Mouse (Mus musculus) cerebellum, adult 11-12 months (tissue): ENCODE measurements around the gene Klrb1b.

Source experiments
- DNase-seq: peaks from one replicate; pipeline ENCODE4 v3.0.0; 2022

The Klrb1b gene

DNA sequence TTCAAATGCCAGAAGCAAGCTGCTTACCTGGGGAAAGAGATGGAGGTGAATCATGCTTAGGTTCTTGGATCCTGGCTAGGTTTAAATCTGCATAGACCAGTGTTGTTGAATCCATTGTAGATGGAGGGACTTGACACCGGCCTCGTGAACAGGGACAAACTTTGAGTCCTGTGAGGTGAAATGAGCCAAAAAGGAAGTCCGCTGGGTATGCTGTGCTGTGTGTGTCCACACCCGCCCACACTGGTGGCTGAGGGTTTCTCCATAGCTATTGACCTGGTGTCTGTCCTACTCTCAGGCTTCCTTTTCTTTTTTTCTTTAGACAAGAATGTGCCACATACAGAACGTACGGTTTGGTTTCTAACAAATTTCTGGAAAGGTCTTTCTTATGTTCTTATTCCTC, at the start of gene Klrb1b, which contains the start of gene Gm44511:
Klrb1b (minus strand) TSS at position 200 of the 400 bp plus-strand sequence.
Gm44511 (minus strand) TSS at position 184 of the 400 bp plus-strand sequence.
- no peak for DNase-seq

- DNase-seq = no peak
These were observed 45.9 kb upstream of the Klrb1b start for GRCm38 (mm10) chr6:128871910-128872610.

GRCm38 (mm10) chr6:128868861-128869260, 42.7 kb upstream of the Klrb1b start:
- DNase-seq = no peak

DNA sequence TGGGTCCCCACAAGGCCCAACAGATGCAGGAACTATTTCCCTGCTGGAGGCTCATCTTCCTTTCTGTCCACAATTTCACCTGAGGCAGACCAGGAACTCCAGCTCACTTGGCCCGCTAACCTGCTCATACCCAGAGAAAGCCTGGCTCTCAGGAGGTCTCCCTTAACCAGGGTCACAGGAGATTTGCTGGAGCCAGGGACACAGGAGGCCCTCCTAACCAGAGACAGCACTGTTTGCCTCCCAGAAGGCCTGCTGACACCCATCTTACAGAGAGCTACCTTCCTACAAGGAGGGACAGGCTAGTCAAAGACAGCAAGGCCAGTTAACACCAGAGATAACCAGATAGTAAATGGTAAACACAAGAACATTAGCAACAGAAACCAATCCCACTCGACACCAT, 31.8 kb upstream of the Klrb1b start:
- no peak for DNase-seq

DNA sequence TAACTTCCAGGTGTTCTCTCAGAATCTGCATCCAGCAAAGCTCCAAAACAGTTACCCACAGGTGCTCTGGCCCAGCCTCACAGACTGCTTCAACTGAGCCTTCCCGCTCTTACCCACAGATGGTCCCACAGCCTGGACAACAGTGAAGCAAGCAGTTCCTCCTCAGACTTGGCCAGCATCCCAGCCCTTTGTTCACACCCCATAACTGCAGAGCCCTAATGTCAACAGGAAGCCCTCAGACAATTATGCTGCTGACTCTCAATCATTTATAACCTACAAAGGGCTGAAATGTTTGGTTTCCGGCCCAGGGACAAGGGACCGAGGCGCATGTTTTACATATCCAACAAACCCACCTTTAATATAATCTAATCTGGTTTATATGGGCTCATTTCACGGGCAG, 30.1 kb upstream of the Klrb1b start:
- peak; percentile 59 for DNase-seq

GRCm38 (mm10) chr6:128855477-128855876, 29.3 kb upstream of the Klrb1b start:
- DNase-seq = no peak

- DNase-seq = no peak
These were observed 28.8 kb upstream of the Klrb1b start for GRCm38 (mm10) chr6:128854895-128855294.

DNA sequence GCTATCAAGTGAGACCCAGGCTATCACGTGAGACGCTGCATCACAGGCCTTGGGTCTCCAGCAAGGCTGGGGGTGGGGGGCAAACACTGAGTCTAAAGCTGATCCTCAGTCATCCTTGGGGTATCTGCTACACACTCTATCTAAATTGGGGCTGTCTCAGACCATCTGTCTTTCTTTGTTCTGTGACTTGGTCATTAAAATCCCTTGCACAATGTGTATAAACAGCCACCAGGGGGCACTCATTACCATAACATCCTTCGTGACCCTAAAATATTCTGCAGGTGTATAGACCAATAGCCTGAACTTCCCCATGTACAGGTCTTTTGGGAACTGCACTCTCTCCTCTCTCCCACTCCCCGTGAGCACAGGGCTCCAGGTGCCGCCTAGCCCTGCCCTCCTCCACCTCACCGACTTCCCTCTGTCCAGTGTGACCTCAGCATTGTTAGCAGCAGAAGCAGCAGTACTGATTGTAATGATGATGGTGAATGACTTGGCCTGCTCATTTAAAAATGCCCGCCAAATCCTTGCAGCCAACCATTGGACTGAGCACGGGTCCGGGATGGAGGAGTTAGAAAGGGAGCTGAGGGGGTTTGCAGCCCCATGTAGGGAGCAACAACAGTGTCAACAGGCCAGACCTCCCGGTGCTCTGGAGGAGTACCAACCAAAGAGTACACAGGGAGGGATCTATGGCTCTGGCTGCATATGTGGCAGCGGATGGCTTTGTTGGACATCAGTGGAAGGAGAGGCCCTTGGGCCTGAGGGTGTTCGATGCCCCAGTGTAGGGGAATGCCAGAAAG, 28.1 kb upstream of the Klrb1b start:
- no peak for DNase-seq

DNA sequence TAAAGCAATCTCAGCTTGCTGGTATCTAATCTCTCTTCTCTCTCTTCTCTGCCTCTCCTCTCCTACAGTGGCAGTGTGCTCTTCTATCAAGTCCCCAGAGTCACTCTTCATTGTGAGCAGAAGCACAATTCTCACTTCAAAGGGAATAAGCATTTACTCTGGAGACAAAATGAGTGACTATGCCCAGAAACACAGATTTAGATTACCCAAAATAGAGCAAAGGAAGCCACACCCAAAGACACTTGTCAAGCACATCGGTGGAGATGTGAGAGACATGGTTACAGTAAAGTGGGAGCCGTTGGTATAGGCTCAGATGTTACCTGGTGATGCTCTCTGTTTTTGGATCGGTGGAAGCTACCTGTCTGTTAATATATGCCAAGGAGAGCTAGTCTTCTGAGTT, 26.6 kb upstream of the Klrb1b start:
- DNase-seq = no peak

DNA sequence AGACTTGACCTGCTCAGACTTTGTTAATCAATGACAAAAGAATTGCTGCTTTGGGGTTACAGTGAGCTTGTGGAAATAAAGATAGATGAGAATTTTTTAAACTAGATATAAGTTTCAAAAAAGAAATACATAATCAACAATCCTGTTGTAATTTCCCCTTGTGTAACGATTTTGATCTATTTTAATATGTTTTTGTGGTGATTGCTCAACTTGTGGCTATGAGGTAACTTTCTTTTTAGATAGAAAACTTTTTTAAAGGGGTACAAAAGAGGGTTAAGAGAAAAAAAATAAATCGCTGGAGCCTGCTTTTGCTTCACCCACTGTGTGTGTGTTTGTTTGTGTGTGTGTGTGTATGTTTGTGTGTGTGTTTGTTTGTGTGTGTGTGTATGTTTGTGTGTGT, 25.0 kb upstream of the Klrb1b start:
- DNase-seq = no peak

DNA sequence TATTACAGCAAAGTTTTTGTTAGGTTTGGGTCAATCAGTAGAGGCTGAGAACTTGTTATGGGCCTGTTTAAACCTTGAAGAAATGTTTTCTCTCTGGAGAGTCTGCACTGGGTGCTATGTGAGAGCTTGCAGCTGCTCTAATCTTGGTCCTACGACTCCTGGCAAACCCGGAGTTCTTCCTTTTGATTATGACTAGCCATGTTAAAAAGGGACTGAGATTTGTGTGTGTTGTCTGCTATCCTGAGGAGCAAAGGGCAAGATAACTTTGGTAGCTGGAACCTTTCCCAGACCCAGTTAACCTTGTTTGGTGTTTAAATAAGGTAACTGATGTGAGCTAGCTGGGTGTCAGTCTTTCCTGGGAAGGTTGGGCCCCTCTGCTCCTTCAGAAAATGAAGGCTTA, 24.5 kb upstream of the Klrb1b start:
- no peak for DNase-seq

DNA sequence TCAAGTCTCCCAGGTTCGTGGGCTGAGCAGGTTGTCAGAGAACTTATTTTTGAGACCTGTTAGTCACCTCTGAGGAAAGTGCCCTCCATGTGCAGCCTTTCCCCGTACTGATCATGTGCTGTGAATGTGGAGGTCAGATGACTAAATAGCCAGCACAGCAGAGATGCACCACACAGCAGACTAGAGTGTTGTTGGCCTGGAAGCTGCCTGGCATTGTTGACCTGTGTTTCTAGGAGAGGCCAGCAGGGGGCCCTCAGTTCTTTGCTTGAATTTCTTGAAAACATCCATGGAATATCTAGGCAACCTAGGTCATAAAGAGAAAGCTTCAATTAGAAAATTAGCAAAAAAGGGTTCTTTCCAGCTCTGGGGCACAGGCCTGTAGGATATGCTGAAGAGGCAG, 23.8 kb upstream of the Klrb1b start:
- no peak for DNase-seq

DNA sequence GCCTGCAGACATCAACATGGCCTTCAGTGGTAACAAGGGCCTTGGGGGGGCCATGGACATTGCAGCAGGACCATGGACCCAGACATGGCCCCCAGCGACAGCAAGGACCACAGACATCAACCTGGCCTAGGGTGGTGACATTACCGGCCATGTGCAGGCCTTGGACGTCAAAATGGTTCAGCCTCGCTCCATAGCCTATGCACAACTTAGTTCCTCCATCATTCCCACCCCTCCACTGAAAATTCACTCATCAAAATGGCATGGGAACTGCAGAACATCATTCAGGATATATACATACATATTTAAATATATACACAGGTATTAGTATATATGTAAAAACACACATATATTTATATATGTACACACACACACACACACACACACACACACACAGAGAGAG, 21.3 kb upstream of the Klrb1b start:
- DNase-seq = no peak

- no peak for DNase-seq
These were observed 19.9 kb upstream of the Klrb1b start for GRCm38 (mm10) chr6:128845998-128846542.

- DNase-seq = peak; percentile 82
These were observed 19.3 kb upstream of the Klrb1b start for GRCm38 (mm10) chr6:128845319-128845979.

- no peak for DNase-seq
These were observed 18.5 kb upstream of the Klrb1b start for GRCm38 (mm10) chr6:128844586-128845080.

GRCm38 (mm10) chr6:128844131-128844530, 18.0 kb upstream of the Klrb1b start:
- peak; percentile 39 for DNase-seq

GRCm38 (mm10) chr6:128843479-128843992, 17.4 kb upstream of the Klrb1b start:
- no peak for DNase-seq

GRCm38 (mm10) chr6:128842945-128843478, 16.9 kb upstream of the Klrb1b start:
- DNase-seq = peak; percentile 94

DNA sequence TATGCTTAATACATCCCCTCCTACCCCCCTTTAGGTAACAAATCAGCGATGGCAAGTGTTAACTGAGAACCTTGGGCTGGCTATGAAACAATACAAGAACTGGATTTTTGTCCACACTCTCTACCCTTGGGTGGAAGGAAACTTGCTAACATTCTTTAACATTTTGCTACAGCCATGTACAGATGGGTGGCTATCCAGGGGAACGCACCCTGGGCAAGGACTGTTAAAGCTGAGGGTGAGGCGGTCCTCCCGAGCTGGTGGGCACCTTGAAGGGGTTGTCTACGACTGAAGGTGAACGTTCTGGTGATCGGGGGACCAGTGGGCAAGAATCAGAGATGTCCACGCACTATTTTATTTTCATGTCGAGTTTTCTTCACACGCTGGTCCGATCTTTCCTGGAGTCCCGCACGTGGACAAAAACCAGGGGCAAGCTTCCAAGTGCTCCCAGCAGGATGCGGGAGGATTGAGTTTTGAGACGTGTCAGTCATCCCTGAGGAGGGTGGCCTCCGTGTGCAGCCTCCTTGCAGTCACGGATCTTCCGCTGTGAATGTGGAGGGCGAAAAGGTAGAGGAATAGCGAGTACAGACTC, 16.3 kb upstream of the Klrb1b start:
- DNase-seq = no peak

- no peak for DNase-seq
These were observed 15.4 kb upstream of the Klrb1b start for GRCm38 (mm10) chr6:128841327-128842089.
